Mouse (Mus musculus): ENCODE measurements at regions not wholly inside any gene's neighbourhood (a gene's known extent, or its start where the extent isn't known, plus 50 kb on each side); places are given as distances from the start of the nearest gene placed in this dataset.

- no peak overlapping the region for H3K4me2 ChIP-seq (replicated peaks; ENCODE audit: low read depth, low read length)
- no peak for ATAC-seq (ENCODE audit: low FRiP score, low TSS enrichment)
- 23% methylated on average over 3 of the region's 3 CpGs for WGBS
- no peak overlapping the region for H3K4me3 ChIP-seq (ENCODE audit: low read length)
- H3K4me1 ChIP-seq (ENCODE audit: insufficient read depth, low read length) = 0 out of 2 replicates have a peak, but pooled peaks cover 2% of the 10 kb centered on the region
- 0 out of 2 replicates have a peak, but pooled peaks cover 3% of the 10 kb centered on the region for H3K9me3 ChIP-seq (ENCODE audit: low read length)
- no peaks in the 10 kb centered on the region for H3K27me3 ChIP-seq (ENCODE audit: insufficient read depth, low read length)
- no peaks in the 10 kb centered on the region for H3K36me3 ChIP-seq (ENCODE audit: insufficient read depth, low read length)
- H3K27ac ChIP-seq (ENCODE audit: low read length) = no peak overlapping the region
- no peak overlapping the region for H3K9ac ChIP-seq (replicated peaks; ENCODE audit: low read length)
Observed at GRCm38 (mm10) chr1:186217198-186217597, 100.1 kb upstream of the Lyplal1 start.

GRCm38 (mm10) chr1:186204151-186204550 is 87.0 kb upstream of the Lyplal1 start:
- ATAC-seq (ENCODE audit: low FRiP score, low TSS enrichment) = no peak
- Histone ChIP-seq H3K9me3 (ENCODE audit: low read length) (no peaks in the 10 kb centered on the region), H3K27me3 (ENCODE audit: insufficient read depth, low read length) (no peaks in the 10 kb centered on the region), H3K36me3 (ENCODE audit: insufficient read depth, low read length) (no peaks in the 10 kb centered on the region), H3K4me2 (replicated peaks; ENCODE audit: low read depth, low read length) (no peak overlapping the region), H3K4me3 (ENCODE audit: low read length) (no peak overlapping the region), H3K9ac (replicated peaks; ENCODE audit: low read length) (no peak overlapping the region), H3K4me1 (ENCODE audit: insufficient read depth, low read length) (no peaks in the 10 kb centered on the region), H3K27ac (ENCODE audit: low read length) (no peak overlapping the region)
- WGBS = 92% methylated on average over 1 of the region's 1 CpGs

GRCm38 (mm10) chr1:186202536-186202935 is 85.4 kb upstream of the Lyplal1 start:
- H3K4me2 ChIP-seq (replicated peaks; ENCODE audit: low read depth, low read length) = no peak overlapping the region
- no peak overlapping the region for H3K27ac ChIP-seq (ENCODE audit: low read length)
- no peak overlapping the region for H3K4me3 ChIP-seq (ENCODE audit: low read length)
- no peaks in the 10 kb centered on the region for H3K27me3 ChIP-seq (ENCODE audit: insufficient read depth, low read length)
- H3K9me3 ChIP-seq (ENCODE audit: low read length) = no peaks in the 10 kb centered on the region
- ATAC-seq (ENCODE audit: low FRiP score, low TSS enrichment) = no peak
- no peaks in the 10 kb centered on the region for H3K4me1 ChIP-seq (ENCODE audit: insufficient read depth, low read length)
- no peaks in the 10 kb centered on the region for H3K36me3 ChIP-seq (ENCODE audit: insufficient read depth, low read length)
- no peak overlapping the region for H3K9ac ChIP-seq (replicated peaks; ENCODE audit: low read length)

GRCm38 (mm10) chr1:186198391-186198790 is 81.3 kb upstream of the Lyplal1 start:
- Histone ChIP-seq H3K27ac (ENCODE audit: low read length) (no peak overlapping the region), H3K4me1 (ENCODE audit: insufficient read depth, low read length) (no peaks in the 10 kb centered on the region), H3K9me3 (ENCODE audit: low read length) (no peaks in the 10 kb centered on the region), H3K9ac (replicated peaks; ENCODE audit: low read length) (no peak overlapping the region), H3K36me3 (ENCODE audit: insufficient read depth, low read length) (no peaks in the 10 kb centered on the region), H3K27me3 (ENCODE audit: insufficient read depth, low read length) (no peaks in the 10 kb centered on the region), H3K4me2 (replicated peaks; ENCODE audit: low read depth, low read length) (no peak overlapping the region), H3K4me3 (ENCODE audit: low read length) (no peak overlapping the region)
- no peak for ATAC-seq (ENCODE audit: low FRiP score, low TSS enrichment)
- WGBS = 75% methylated on average over 1 of the region's 1 CpGs

- Histone ChIP-seq H3K36me3 (ENCODE audit: insufficient read depth, low read length) (no peaks in the 10 kb centered on the region), H3K27ac (ENCODE audit: low read length) (no peak overlapping the region), H3K4me3 (ENCODE audit: low read length) (no peak overlapping the region), H3K9ac (replicated peaks; ENCODE audit: low read length) (no peak overlapping the region), H3K4me1 (ENCODE audit: insufficient read depth, low read length) (no peaks in the 10 kb centered on the region), H3K9me3 (ENCODE audit: low read length) (no peaks in the 10 kb centered on the region), H3K4me2 (replicated peaks; ENCODE audit: low read depth, low read length) (no peak overlapping the region), H3K27me3 (ENCODE audit: insufficient read depth, low read length) (no peaks in the 10 kb centered on the region)
- ATAC-seq (ENCODE audit: low FRiP score, low TSS enrichment) = no peak
- WGBS = 70% methylated on average over 2 of the region's 2 CpGs
Observed at GRCm38 (mm10) chr1:186197057-186197456, 79.9 kb upstream of the Lyplal1 start.

GRCm38 (mm10) chr1:186189390-186189789 is 72.3 kb upstream of the Lyplal1 start:
- H3K4me1 ChIP-seq (ENCODE audit: insufficient read depth, low read length) = peaks cover 3% of the 10 kb centered on the region; the same call in 1 of the 2 replicates
- H3K27me3 ChIP-seq (ENCODE audit: insufficient read depth, low read length) = no peaks in the 10 kb centered on the region
- WGBS = 45% methylated on average over 11 of the region's 11 CpGs
- H3K27ac ChIP-seq (ENCODE audit: low read length) = 0 out of 2 replicates have a peak overlapping the region, but pooled peaks have one; percentile 4
- H3K9me3 ChIP-seq (ENCODE audit: low read length) = no peaks in the 10 kb centered on the region
- H3K4me2 ChIP-seq (replicated peaks; ENCODE audit: low read depth, low read length) = no peak overlapping the region
- H3K9ac ChIP-seq (replicated peaks; ENCODE audit: low read length) = no peak overlapping the region
- no peaks in the 10 kb centered on the region for H3K36me3 ChIP-seq (ENCODE audit: insufficient read depth, low read length)
- H3K4me3 ChIP-seq (ENCODE audit: low read length) = no peak overlapping the region
- ATAC-seq (ENCODE audit: low FRiP score, low TSS enrichment) = peak; percentile 49; the same call in 1 of the 2 replicates

GRCm38 (mm10) chr1:186187372-186187771 is 70.3 kb upstream of the Lyplal1 start:
- 82% methylated on average over 5 of the region's 5 CpGs for WGBS
- Histone ChIP-seq H3K27me3 (ENCODE audit: insufficient read depth, low read length) (no peaks in the 10 kb centered on the region), H3K9ac (replicated peaks; ENCODE audit: low read length) (no peak overlapping the region), H3K36me3 (ENCODE audit: insufficient read depth, low read length) (no peaks in the 10 kb centered on the region), H3K27ac (ENCODE audit: low read length) (no peak overlapping the region), H3K4me3 (ENCODE audit: low read length) (no peak overlapping the region), H3K4me2 (replicated peaks; ENCODE audit: low read depth, low read length) (no peak overlapping the region), H3K4me1 (ENCODE audit: insufficient read depth, low read length) (peaks cover 15% of the 10 kb centered on the region), H3K9me3 (ENCODE audit: low read length) (no peaks in the 10 kb centered on the region)
- ATAC-seq (ENCODE audit: low FRiP score, low TSS enrichment) = no peak

GRCm38 (mm10) chr1:186183204-186183651 is 66.1 kb upstream of the Lyplal1 start:
- peak overlapping the region; percentile 34; the same call in 1 of the 2 replicates for H3K27ac ChIP-seq (ENCODE audit: low read length)

GRCm38 (mm10) chr1:186182498-186183203 is 65.5 kb upstream of the Lyplal1 start:
- Histone ChIP-seq H3K4me3 (ENCODE audit: low read length) (peak overlapping the region; percentile 33), H3K27me3 (ENCODE audit: insufficient read depth, low read length) (no peaks in the 10 kb centered on the region), H3K4me1 (ENCODE audit: insufficient read depth, low read length) (peaks cover 15% of the 10 kb centered on the region), H3K36me3 (ENCODE audit: insufficient read depth, low read length) (no peaks in the 10 kb centered on the region), H3K27ac (ENCODE audit: low read length) (peak overlapping the region; percentile 34; the same call in 1 of the 2 replicates), H3K4me2 (replicated peaks; ENCODE audit: low read depth, low read length) (peak overlapping the region; percentile 59), H3K9ac (replicated peaks; ENCODE audit: low read length) (peak overlapping the region; percentile 58), H3K9me3 (ENCODE audit: low read length) (no peaks in the 10 kb centered on the region)
- ATAC-seq (ENCODE audit: low FRiP score, low TSS enrichment) = peak; percentile 88
- WGBS = 12% methylated on average over 23 of the region's 23 CpGs

More at GRCm38 (mm10) chr1:186183204-186183651, 66.1 kb upstream of the Lyplal1 start:
- Histone ChIP-seq H3K9me3 (ENCODE audit: low read length) (no peaks in the 10 kb centered on the region), H3K4me1 (ENCODE audit: insufficient read depth, low read length) (peaks cover 15% of the 10 kb centered on the region), H3K36me3 (ENCODE audit: insufficient read depth, low read length) (no peaks in the 10 kb centered on the region), H3K9ac (replicated peaks; ENCODE audit: low read length) (peak overlapping the region; percentile 58), H3K27me3 (ENCODE audit: insufficient read depth, low read length) (no peaks in the 10 kb centered on the region), H3K4me3 (ENCODE audit: low read length) (peak overlapping the region; percentile 33), H3K4me2 (replicated peaks; ENCODE audit: low read depth, low read length) (peak overlapping the region; percentile 59)
- whole genome bisulfite sequencing = 68% methylated on average over 8 of the region's 8 CpGs
- ATAC-seq (ENCODE audit: low FRiP score, low TSS enrichment) = peak; percentile 50; the same call in 1 of the 2 replicates

- WGBS = 41% methylated on average over 3 of the region's 3 CpGs
- ATAC-seq (ENCODE audit: low FRiP score, low TSS enrichment) = no peak
Observed at GRCm38 (mm10) chr1:186177019-186177418, 59.9 kb upstream of the Lyplal1 start.

More at GRCm38 (mm10) chr1:186177019-186177418, 59.9 kb upstream of the Lyplal1 start:
- Histone ChIP-seq H3K4me3 (ENCODE audit: low read length) (no peak overlapping the region), H3K27me3 (ENCODE audit: insufficient read depth, low read length) (no peaks in the 10 kb centered on the region), H3K27ac (ENCODE audit: low read length) (no peak overlapping the region), H3K4me1 (ENCODE audit: insufficient read depth, low read length) (no peaks in the 10 kb centered on the region), H3K4me2 (replicated peaks; ENCODE audit: low read depth, low read length) (no peak overlapping the region), H3K36me3 (ENCODE audit: insufficient read depth, low read length) (no peaks in the 10 kb centered on the region), H3K9ac (replicated peaks; ENCODE audit: low read length) (no peak overlapping the region), H3K9me3 (ENCODE audit: low read length) (no peaks in the 10 kb centered on the region)
